Mouse (Mus musculus) embryonic facial prominence, embryonic 15.5 days (tissue): Measurements from ENCODE around the gene Tgif2. TPM values are rescaled to one million over a fixed set of nuclear protein-coding genes. Genes with fewer than 3 reads are reported as not detected.
"Not testable (repeated sequence)": the region's sequence is repeated elsewhere in the genome, so short reads cannot be mapped to it uniquely, and the experiment has no call there.

Source experiments
- ATAC-seq: fragments of 200-750 bp; cut with Nextera tagmentation; 2 replicates; pipeline ENCODE4 v1.8.0; 2017; ENCODE audit warnings: low read depth, moderate TSS enrichment; ENCODE audit not compliant: insufficient number of reproducible peaks, low FRiP score, low TSS enrichment
- H3K27ac ChIP-seq: fragments of 300-500 bp; sonication (generic); replicated peaks from 2 replicates; pipeline ENCODE4 v1.5.1; 2015; ENCODE audit warnings: mild to moderate bottlenecking, inconsistent platforms
- H3K27me3 ChIP-seq: fragments of 300-500 bp; sonication (generic); 2 replicates; pipeline ENCODE4 v1.6.1; 2015; ENCODE audit warnings: inconsistent platforms
- H3K36me3 ChIP-seq: fragments of 300-500 bp; sonication (generic); 2 replicates; pipeline ENCODE4 v1.6.1; 2015; ENCODE audit warnings: mild to moderate bottlenecking, inconsistent platforms
- H3K4me1 ChIP-seq: fragments of 300-500 bp; sonication (generic); 2 replicates; pipeline ENCODE4 v1.6.1; 2015; ENCODE audit warnings: inconsistent platforms
- H3K4me2 ChIP-seq: fragments of 300-500 bp; sonication (generic); replicated peaks from 2 replicates; pipeline ENCODE4 v1.6.1; 2015; ENCODE audit warnings: mild to moderate bottlenecking, inconsistent platforms
- H3K4me3 ChIP-seq: fragments of 300-500 bp; sonication (generic); replicated peaks from 2 replicates; pipeline ENCODE4 v1.5.1; 2015; ENCODE audit warnings: mild to moderate bottlenecking, inconsistent platforms
- H3K9ac ChIP-seq: fragments of 300-500 bp; sonication (generic); 2 replicates; pipeline ENCODE4 v1.6.1; 2015; ENCODE audit warnings: inconsistent platforms
- H3K9me3 ChIP-seq: fragments of 300-500 bp; sonication (generic); replicated peaks from 2 replicates; pipeline ENCODE4 v1.6.1; 2016; ENCODE audit warnings: inconsistent platforms
- WGBS: fragments of 180-500 bp; shearing (Covaris S2); methylation state at CpG from one replicate; pipeline ENCODE4 v1.1.7; 2015; 5-methylcytosine and 5-hydroxymethylcytosine counted together
- polyA plus RNA-seq: library from polyadenylated mRNA; unstranded; fragments of >200 nt; fragmentation: Nextera tagmentation; extraction: Ambion mirVana; gene quantifications from 2 replicates; pipeline ENCODE4 v1.2.1, GENCODE M21; 2015

The Tgif2 gene
- polyA plus RNA-seq, 1 experiment from 2014 or later, result 51.1 TPM

GRCm38 (mm10) chr2:156843331-156843730, 3.5 kb downstream of the Tgif2 start:
- Histone ChIP-seq H3K4me2 (peak overlapping the region; percentile 77; the same call in 1 of the 2 replicates), H3K27ac (no peak overlapping the region), H3K4me3 (no peak overlapping the region), H3K4me1 (peaks cover 79% of the 10 kb centered on the region), H3K27me3 (no peaks in the 10 kb centered on the region), H3K9me3 (no peaks in the 10 kb centered on the region), H3K9ac (no peak overlapping the region), H3K36me3 (peaks cover 33% of the 10 kb centered on the region)
- no peak for ATAC-seq
- WGBS, result 68% methylated on average over 10 of the region's 10 CpGs

GRCm38 (mm10) chr2:156844715-156845114, 4.9 kb downstream of the Tgif2 start:
- no peaks in the 10 kb centered on the region for H3K9me3 ChIP-seq
- H3K4me2 ChIP-seq, result 0 out of 2 replicates have a peak overlapping the region, but pooled peaks have one; percentile 6
- 30% methylated on average over 10 of the region's 10 CpGs for WGBS
- peaks cover 38% of the 10 kb centered on the region for H3K36me3 ChIP-seq
- no peak overlapping the region for H3K9ac ChIP-seq
- no peaks in the 10 kb centered on the region for H3K27me3 ChIP-seq
- peaks cover 73% of the 10 kb centered on the region for H3K4me1 ChIP-seq
- H3K4me3 ChIP-seq, result no peak overlapping the region
- H3K27ac ChIP-seq, result peak overlapping the region; percentile 75
- no peak for ATAC-seq

GRCm38 (mm10) chr2:156847653-156848052, 7.8 kb downstream of the Tgif2 start:
- Histone ChIP-seq H3K9ac (no peak overlapping the region), H3K36me3 (peaks cover 63% of the 10 kb centered on the region), H3K4me2 (no peak overlapping the region), H3K4me1 (peaks cover 57% of the 10 kb centered on the region), H3K27ac (no peak overlapping the region), H3K4me3 (no peak overlapping the region), H3K9me3 (no peaks in the 10 kb centered on the region), H3K27me3 (no peaks in the 10 kb centered on the region)
- WGBS, result 36% methylated on average over 6 of the region's 6 CpGs
- ATAC-seq, result no peak

- Histone ChIP-seq H3K4me3 (no peak overlapping the region), H3K27me3 (no peaks in the 10 kb centered on the region), H3K9me3 (no peaks in the 10 kb centered on the region), H3K9ac (no peak overlapping the region), H3K36me3 (peaks cover 63% of the 10 kb centered on the region), H3K4me1 (peaks cover 47% of the 10 kb centered on the region), H3K27ac (no peak overlapping the region), H3K4me2 (no peak overlapping the region)
- no peak for ATAC-seq
- 80% methylated on average over 6 of the region's 6 CpGs for WGBS
These were observed 8.8 kb downstream of the Tgif2 start for GRCm38 (mm10) chr2:156848526-156849182.

- no peak overlapping the region for H3K4me3 ChIP-seq
- no peak overlapping the region for H3K4me2 ChIP-seq
- H3K9ac ChIP-seq, result no peak overlapping the region
- 83% methylated on average over 5 of the region's 5 CpGs for WGBS
- peaks cover 34% of the 10 kb centered on the region for H3K4me1 ChIP-seq
- no peak for ATAC-seq
- no peaks in the 10 kb centered on the region for H3K9me3 ChIP-seq
- H3K36me3 ChIP-seq, result peaks cover 58% of the 10 kb centered on the region
- H3K27me3 ChIP-seq, result no peaks in the 10 kb centered on the region
- H3K27ac ChIP-seq, result no peak overlapping the region
These were observed 10.7 kb downstream of the Tgif2 start for GRCm38 (mm10) chr2:156850505-156850904.

GRCm38 (mm10) chr2:156853584-156853983, 13.8 kb downstream of the Tgif2 start:
- ATAC-seq, result peak; percentile 50; the same call in 1 of the 2 replicates
- 76% methylated on average over 9 of the region's 13 CpGs for WGBS
- peaks cover 40% of the 10 kb centered on the region for H3K36me3 ChIP-seq

GRCm38 (mm10) chr2:156853999-156854771, 14.4 kb downstream of the Tgif2 start:
- Histone ChIP-seq H3K36me3 (peaks cover 40% of the 10 kb centered on the region), H3K27ac (peak overlapping the region; percentile 71; the same call in 1 of the 2 replicates), H3K4me1 (peaks cover 17% of the 10 kb centered on the region)
- not testable (repeated sequence) for H3K9me3 ChIP-seq, H3K9ac ChIP-seq, H3K27me3 ChIP-seq, ATAC-seq, H3K4me2 ChIP-seq, H3K4me3 ChIP-seq
- 25% methylated on average over 13 of the region's 13 CpGs for whole genome bisulfite sequencing

More at GRCm38 (mm10) chr2:156853584-156853983, 13.8 kb downstream of the Tgif2 start:
- H3K9ac ChIP-seq, H3K4me3 ChIP-seq, H3K9me3 ChIP-seq, H3K27me3 ChIP-seq, H3K4me2 ChIP-seq, H3K27ac ChIP-seq: not testable (repeated sequence)
- peaks cover 16% of the 10 kb centered on the region for H3K4me1 ChIP-seq

- 91% methylated on average over 1 of the region's 1 CpGs for WGBS
- H3K4me2 ChIP-seq, result no peak overlapping the region
These were observed 16.5 kb downstream of the Tgif2 start for GRCm38 (mm10) chr2:156856311-156856710.

GRCm38 (mm10) chr2:156857385-156857791, 17.6 kb downstream of the Tgif2 start:
- no peak overlapping the region for H3K4me2 ChIP-seq
- H3K36me3 ChIP-seq, result peaks cover 10% of the 10 kb centered on the region; the same call in 1 of the 2 replicates
- no peak overlapping the region; the same call in 1 of the 2 replicates for H3K27ac ChIP-seq
- H3K9ac ChIP-seq, result no peak overlapping the region
- H3K4me3 ChIP-seq, result no peak overlapping the region
- 64% methylated on average over 3 of the region's 3 CpGs for WGBS
- no peaks in the 10 kb centered on the region for H3K9me3 ChIP-seq
- no peaks in the 10 kb centered on the region for H3K27me3 ChIP-seq
- ATAC-seq, result no peak
- H3K4me1 ChIP-seq, result peaks cover 24% of the 10 kb centered on the region

More at GRCm38 (mm10) chr2:156856311-156856710, 16.5 kb downstream of the Tgif2 start:
- H3K9ac ChIP-seq, result no peak overlapping the region
- H3K4me1 ChIP-seq, result peaks cover 17% of the 10 kb centered on the region
- H3K9me3 ChIP-seq, result no peaks in the 10 kb centered on the region
- no peak for ATAC-seq
- no peak overlapping the region for H3K4me3 ChIP-seq
- no peaks in the 10 kb centered on the region for H3K27me3 ChIP-seq
- H3K36me3 ChIP-seq, result peaks cover 19% of the 10 kb centered on the region
- H3K27ac ChIP-seq, result no peak overlapping the region

- Histone ChIP-seq H3K27ac (peak within 1 kb of the TSS; percentile 59; the same call in 1 of the 2 replicates), H3K9ac (no peak within 1 kb of the TSS), H3K36me3 (peaks cover 10% of the 10 kb centered on the region; the same call in 1 of the 2 replicates), H3K4me3 (no peak within 1 kb of the TSS), H3K4me2 (no peak within 1 kb of the TSS), H3K4me1 (peaks cover 24% of the 10 kb centered on the region), H3K9me3 (no peaks in the 10 kb centered on the region), H3K27me3 (no peaks in the 10 kb centered on the region)
- 84% methylated on average over 2 of the region's 2 CpGs for WGBS
- ATAC-seq, result no peak
These were observed 18.0 kb downstream of the Tgif2 start, which contains the start of gene 4930518I15Rik for GRCm38 (mm10) chr2:156857835-156858234. TSS of gene 4930518I15Rik (minus strand) at chr2:156857946.

- peaks cover 10% of the 10 kb centered on the region; the same call in 1 of the 2 replicates for H3K36me3 ChIP-seq
- H3K4me3 ChIP-seq, result no peak overlapping the region
- 53% methylated on average over 7 of the region's 7 CpGs for WGBS
- H3K9me3 ChIP-seq, result no peaks in the 10 kb centered on the region
- peaks cover 26% of the 10 kb centered on the region for H3K4me1 ChIP-seq
- H3K4me2 ChIP-seq, result no peak overlapping the region
- no peaks in the 10 kb centered on the region for H3K27me3 ChIP-seq
- ATAC-seq, result no peak
- no peak overlapping the region for H3K9ac ChIP-seq
- H3K27ac ChIP-seq, result peak overlapping the region; percentile 59; the same call in 1 of the 2 replicates
These were observed 18.9 kb downstream of the Tgif2 start for GRCm38 (mm10) chr2:156858671-156859070.
